Mouse (Mus musculus) gastrocnemius, postnatal 14 days (tissue): Measurements from ENCODE around the gene Gfpt2. TPM values are rescaled to one million over a fixed set of nuclear protein-coding genes. Genes with fewer than 3 reads are reported as not detected.
"Not testable (repeated sequence)": the region's sequence is repeated elsewhere in the genome, so short reads cannot be mapped to it uniquely, and the experiment has no call there.

Experiments
- DNase-seq: peaks from one replicate; pipeline ENCODE4 v3.0.0; 2021; ENCODE audit warnings: mixed read lengths
- intact Hi-C: fragments of 180-260 bp; cut with DNase I; formaldehyde crosslinking; loops from one replicate; pipeline ENCODE4 v1.15.1; 2025; ENCODE audit warnings: low total_unique reads
- total RNA-seq, 2 experiments: library from RNA; stranded (reverse); gene quantifications; 2 replicates each; pipeline ENCODE4 v1.2.3; 2021

Gfpt2 gene
- total RNA-seq, 2 experiments from 2014 or later, result 6.0 to 8.2 TPM

- intact Hi-C loops, result no loop called here
Observed at GRCm38 (mm10) chr11:49781833-49782399, 12.1 kb upstream of the Gfpt2 start.

GRCm38 (mm10) chr11:49793131-49793530 is 847 bp upstream of the Gfpt2 start:
- intact Hi-C loops, result no loop called here

More at GRCm38 (mm10) chr11:49781833-49782399, 12.1 kb upstream of the Gfpt2 start:
- no peak for DNase-seq

GRCm38 (mm10) chr11:49794342-49795144 is 565 bp downstream of the Gfpt2 start:
- intact Hi-C loops, result no loop called here
- DNase-seq, result peak; percentile 50

More at GRCm38 (mm10) chr11:49793131-49793530, 847 bp upstream of the Gfpt2 start:
- peak; percentile 54 for DNase-seq

GRCm38 (mm10) chr11:49798931-49799330 is 5.0 kb downstream of the Gfpt2 start:
- intact Hi-C loops, result no loop called here
- DNase-seq, result no peak

- intact Hi-C loops, result no loop called here
- no peak for DNase-seq
Observed at GRCm38 (mm10) chr11:49801516-49801915, 7.5 kb downstream of the Gfpt2 start.

- intact Hi-C loops, result no loop called here
- DNase-seq, result no peak
Observed at GRCm38 (mm10) chr11:49803801-49804200, 9.8 kb downstream of the Gfpt2 start.

GRCm38 (mm10) chr11:49806218-49806617 is 12.2 kb downstream of the Gfpt2 start:
- DNase-seq, result no peak
- intact Hi-C loops, result no loop called here

GRCm38 (mm10) chr11:49808946-49809345 is 15.0 kb downstream of the Gfpt2 start:
- intact Hi-C loops, result no loop called here
- no peak for DNase-seq

GRCm38 (mm10) chr11:49810696-49811095 is 16.7 kb downstream of the Gfpt2 start:
- DNase-seq, intact Hi-C loops: not testable (repeated sequence)

GRCm38 (mm10) chr11:49811099-49811541 is 17.1 kb downstream of the Gfpt2 start:
- intact Hi-C loops, result no loop called here
- peak; percentile 27 for DNase-seq

- no peak for DNase-seq
- intact Hi-C loops, result no loop called here
Observed at GRCm38 (mm10) chr11:49811879-49812278, 17.9 kb downstream of the Gfpt2 start.

GRCm38 (mm10) chr11:49818869-49819566 is 25.0 kb downstream of the Gfpt2 start:
- intact Hi-C loops, result no loop called here
- DNase-seq, result no peak

- intact Hi-C loops, result no loop called here
- DNase-seq, result no peak
Observed at GRCm38 (mm10) chr11:49819676-49820075, 25.7 kb downstream of the Gfpt2 start.

GRCm38 (mm10) chr11:49820928-49821327 is 26.9 kb downstream of the Gfpt2 start:
- intact Hi-C loops, result no loop called here

GRCm38 (mm10) chr11:49821546-49821945 is 27.6 kb downstream of the Gfpt2 start:
- DNase-seq, result no peak
- intact Hi-C loops, result no loop called here

More at GRCm38 (mm10) chr11:49820928-49821327, 26.9 kb downstream of the Gfpt2 start:
- DNase-seq, result no peak

- no peak for DNase-seq
- intact Hi-C loops, result no loop called here
Observed at GRCm38 (mm10) chr11:49822337-49822736, 28.4 kb downstream of the Gfpt2 start.

- intact Hi-C loops, result no loop called here
- DNase-seq, result peak; percentile 62
Observed at GRCm38 (mm10) chr11:49824896-49825295, 30.9 kb downstream of the Gfpt2 start.

- intact Hi-C loops, result no loop called here
- no peak for DNase-seq
Observed at GRCm38 (mm10) chr11:49827243-49827642, 33.3 kb downstream of the Gfpt2 start.

- no peak for DNase-seq
- intact Hi-C loops, result no loop called here
Observed at GRCm38 (mm10) chr11:49829176-49829745, 35.3 kb downstream of the Gfpt2 start.

GRCm38 (mm10) chr11:49831980-49832379 is 38.0 kb downstream of the Gfpt2 start:
- intact Hi-C loops, result no loop called here
- DNase-seq, result no peak
